Mouse (Mus musculus) brain, embryonic 14.5 days (tissue): ENCODE measurements around the gene Atf1. TPM values are rescaled to one million over a fixed set of nuclear protein-coding genes. Genes with fewer than 3 reads are reported as not detected.
"Not testable (repeated sequence)": the region's sequence is repeated elsewhere in the genome, so short reads cannot be mapped to it uniquely, and the experiment has no call there.

Experiments
- DNase-seq: peaks from one replicate; pipeline ENCODE4 v3.0.0-alpha.2; 2011; ENCODE audit warnings: low read depth
- CTCF ChIP-seq: fragments of 200-500 bp; IDR thresholded peaks from 2 replicates; pipeline ENCODE4 v1.5.1; 2012; ENCODE audit warnings: inconsistent platforms, mild to moderate bottlenecking, moderate library complexity, borderline replicate concordance; ENCODE audit not compliant: insufficient read depth, insufficient read length; ENCODE audit errors: extremely low read depth
- POLR2A ChIP-seq: fragments of 200-500 bp; IDR thresholded peaks from 2 replicates; pipeline ENCODE4 v1.6.1; 2012; ENCODE audit warnings: mild to moderate bottlenecking, inconsistent platforms, borderline replicate concordance; ENCODE audit not compliant: poor library complexity, insufficient read depth, insufficient read length, severe bottlenecking; ENCODE audit errors: extremely low read depth
- polyA plus RNA-seq: library from polyadenylated mRNA; depleted of rRNA; stranded (reverse); fragments of >200 nt; gene quantifications from 2 replicates; pipeline ENCODE4 v1.2.3, GENCODE M21; 2012

Gene Atf1
- polyA plus RNA-seq, 1 experiment, result 19.0 TPM

DNA sequence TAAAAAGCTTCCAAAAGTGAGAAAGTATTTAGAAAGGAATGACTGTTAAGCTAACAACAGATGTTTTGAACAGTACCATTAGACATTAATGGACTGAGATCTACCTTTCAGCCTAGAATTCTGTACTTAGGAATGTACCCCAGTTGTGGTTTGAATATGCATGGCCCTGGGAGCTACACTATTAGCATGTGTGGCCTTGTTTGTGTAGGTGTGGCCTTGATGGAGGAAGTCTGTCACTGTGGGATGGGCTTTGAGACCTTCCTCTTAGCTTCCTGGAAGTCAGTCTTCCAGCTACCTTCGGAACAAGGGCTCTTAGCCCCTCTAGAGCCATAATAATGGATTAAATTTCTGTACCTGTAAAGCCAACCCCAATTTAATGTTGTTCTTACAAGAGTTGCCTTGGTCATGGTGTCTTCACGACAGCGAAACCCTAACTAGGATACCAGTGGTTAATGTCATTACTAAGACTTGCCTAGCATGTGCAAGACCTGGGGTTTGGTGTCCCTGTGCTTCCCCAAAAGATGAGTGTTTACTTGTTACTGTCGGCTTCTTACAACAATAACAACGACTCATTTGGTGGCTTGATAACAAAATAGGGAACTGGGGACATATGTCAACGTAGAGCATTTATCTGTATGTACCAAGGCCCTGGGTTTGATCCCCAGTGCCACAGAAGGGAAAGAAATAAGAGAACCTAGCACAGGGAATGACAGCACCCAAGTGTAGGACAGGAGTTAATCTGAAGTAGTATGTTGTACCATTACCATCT lies 21.2 kb downstream of the Atf1 start:
- TF ChIP-seq CTCF (no peak), POLR2A (no peak)
- no peak for DNase-seq

DNA sequence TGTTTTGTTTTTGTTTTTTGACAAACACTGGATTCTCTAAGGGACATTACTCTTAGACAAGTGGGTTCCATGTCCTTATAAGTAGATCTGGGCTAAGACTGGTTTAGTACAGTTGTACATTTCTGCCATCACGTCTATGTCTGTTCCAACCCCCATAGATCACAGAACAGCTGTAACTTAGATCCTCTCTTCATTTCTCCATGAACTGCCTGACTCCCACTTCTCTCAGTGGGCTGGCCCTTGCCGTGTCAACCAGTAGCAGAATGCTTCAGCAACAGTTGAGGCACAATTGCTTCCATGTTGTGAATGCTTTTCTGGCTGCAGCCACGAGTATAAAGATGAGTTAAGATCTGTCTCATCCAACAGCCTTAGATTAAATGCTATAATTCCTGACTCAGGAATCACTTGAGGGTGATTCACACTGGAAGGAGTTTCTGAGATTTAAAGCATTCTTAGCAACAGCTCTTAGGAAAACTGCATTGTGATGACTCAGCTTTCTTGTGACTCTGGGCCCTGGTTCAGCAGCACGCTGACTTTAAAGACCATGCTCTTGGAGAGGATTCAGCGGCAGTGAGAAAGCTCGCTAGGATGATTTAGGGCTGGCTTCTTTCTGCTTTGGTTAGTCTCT lies 23.6 kb downstream of the Atf1 start:
- DNase-seq, result no peak
- TF ChIP-seq CTCF (no peak), POLR2A (no peak)

DNA sequence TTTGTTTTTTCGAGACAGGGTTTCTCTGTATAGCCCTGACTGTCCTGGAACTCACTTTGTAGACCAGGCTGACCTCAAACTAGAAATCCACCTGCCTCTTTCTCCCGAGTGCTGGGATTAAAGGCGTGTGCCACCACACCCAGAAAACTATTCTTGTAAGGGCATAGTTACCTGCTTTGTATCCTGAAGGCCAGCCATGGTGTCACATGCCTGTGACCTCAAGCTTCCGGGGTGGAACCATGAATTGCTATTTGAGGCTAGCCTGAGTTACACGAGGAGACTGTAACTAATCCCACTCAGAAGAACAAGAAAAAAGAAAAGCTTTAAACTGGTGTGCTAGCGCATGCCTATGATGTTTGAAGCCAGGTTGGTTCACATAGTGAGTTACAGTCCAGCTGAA lies 28.8 kb downstream of the Atf1 start:
- no peak for DNase-seq
- no peak for TF ChIP-seq CTCF

DNA sequence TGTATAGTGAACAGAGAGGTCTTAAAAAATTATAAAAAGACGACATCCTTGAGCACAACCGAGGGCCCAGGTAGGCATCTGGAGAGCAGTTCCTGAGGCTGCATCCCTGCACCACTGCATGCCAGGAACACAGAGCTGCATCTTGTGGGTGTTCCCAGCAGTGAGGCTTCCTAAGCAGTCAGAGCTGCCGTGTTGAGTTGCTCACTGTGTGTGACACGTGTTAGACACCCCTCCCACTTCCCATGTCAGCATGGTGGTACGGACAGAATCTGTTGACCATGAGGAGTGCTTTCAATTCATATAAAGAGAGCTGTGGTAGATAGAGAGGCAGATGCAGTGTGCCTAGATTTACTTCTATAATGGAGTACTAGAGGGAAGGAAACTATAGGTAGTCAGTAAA lies 29.7 kb downstream of the Atf1 start:
- no peak for DNase-seq
- TF ChIP-seq POLR2A, result no peak
- TF ChIP-seq CTCF, result no peak

DNA sequence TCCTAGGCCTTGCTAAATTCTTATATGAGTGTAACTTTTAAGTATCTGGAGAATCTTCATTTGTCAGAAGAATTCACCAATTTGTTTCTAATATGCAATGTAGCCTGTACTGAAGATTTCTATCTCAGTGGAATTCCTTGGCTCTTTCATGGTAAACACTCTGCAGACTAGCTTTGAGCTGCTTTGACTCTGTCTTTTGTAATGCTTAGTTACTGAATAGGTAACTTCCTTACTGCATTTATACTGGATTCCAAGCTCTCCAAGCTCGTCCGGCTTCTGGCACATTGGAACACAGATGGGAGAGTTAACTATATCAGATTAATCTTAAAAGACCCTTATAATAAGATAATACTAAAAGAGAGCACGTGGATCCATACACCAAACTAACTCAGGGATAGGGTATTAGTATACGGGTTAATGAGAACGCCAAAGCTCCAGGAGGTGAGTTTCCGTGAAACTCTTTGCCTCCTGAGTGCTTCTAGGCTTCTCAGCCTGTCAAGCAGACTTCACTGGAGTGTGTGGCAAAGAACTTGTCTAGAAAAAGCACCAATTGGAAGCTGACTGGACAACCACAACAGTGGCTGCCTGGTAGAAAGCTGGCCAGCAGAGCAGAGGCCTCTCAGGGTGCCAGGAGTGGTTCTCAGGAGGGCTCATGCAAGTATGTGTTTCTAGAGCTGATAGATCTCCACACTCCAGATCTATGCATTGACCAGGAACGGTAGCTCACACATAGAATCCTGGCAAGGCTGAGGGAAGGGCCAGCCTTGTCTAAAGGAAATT lies 31.2 kb downstream of the Atf1 start:
- TF ChIP-seq CTCF (no peak), POLR2A (no peak)

DNA sequence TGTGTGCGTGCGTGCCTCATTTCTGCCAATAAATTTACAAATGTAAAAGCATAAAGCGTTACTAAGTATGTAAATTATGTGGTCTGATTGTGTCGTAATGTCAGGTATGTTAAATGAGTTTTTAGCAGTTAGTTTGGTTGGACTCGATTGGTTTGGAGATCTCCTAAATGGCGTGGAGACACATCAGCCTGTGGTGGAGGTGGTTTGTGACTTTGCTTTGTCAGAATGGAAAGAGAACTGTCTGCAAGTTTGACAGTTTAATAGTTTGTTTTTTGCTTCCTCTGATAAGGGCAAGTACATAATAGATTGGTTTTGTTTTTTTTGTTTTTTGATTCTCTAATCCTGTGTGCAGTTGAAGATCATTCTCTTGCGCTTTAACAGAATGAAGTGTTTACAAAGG lies 32.7 kb downstream of the Atf1 start:
- not testable (repeated sequence) for DNase-seq

More for the DNA sequence above, 31.2 kb downstream of the Atf1 start:
- no peak for DNase-seq

DNA sequence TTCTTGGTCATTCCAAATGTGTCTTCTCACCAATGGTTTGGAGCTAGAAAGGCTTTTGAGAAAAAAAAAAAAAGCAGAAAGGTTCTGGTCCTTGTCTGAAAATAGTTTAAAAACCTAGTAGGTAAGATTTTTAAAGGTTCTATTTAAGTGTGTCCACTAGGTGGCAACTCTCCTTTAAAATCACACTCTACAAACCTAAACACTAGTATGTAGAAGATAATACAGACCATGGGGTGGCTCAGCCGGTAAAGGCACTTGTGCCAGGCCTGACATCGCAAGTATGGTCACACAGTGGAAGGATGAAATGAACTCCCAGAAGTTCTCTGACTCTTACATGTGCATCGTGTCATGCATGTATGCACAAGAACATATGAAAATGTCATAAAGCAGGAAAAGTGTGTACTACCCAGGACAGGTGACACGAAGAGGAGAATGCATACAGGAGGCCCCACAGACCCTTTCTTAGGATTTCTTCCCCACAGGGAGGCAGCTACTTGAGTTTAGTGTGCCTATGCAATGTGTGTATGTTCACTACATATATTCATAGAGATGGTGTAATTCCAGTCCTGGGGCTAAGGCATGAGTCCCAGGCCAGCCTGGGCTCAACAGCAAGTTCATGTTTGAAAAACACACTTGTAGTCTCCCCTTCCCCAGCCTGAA lies 35.8 kb downstream of the Atf1 start:
- DNase-seq, result peak; percentile 65
- no peak for TF ChIP-seq POLR2A
- no peak for TF ChIP-seq CTCF

DNA sequence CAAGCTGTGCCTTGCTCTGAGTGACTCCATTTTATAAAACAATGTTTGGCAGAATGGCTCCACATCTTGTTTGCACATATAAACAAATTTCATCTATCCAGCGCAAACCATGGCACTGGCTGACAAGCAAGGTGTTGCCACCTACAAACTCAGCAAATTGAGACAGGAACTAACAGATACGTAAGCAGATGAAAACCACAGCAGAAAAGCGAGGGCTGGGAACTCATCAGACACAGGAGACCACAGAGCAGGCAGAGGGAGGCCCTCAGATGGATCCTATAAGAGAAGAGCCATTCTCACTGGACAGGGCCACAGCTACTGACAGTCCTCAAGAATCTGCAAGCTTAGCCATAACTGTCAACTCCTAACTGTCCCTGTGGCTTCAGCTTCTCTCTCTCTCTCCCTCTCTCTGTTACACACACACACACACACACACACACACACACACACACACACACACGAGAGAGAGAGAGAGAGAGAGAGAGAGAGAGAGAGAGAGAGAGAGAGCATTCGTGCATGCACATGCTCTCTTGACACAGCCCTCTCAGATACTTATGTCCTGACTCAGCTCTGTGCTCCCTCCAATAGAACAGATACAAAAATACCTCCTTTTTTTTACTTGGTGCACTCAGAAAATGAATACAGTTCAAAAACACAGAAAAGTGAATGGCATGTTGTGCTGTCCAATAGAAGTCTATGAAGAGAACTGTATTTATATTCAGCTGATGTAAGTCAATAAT lies 38.1 kb downstream of the Atf1 start:
- no peak for DNase-seq

DNA sequence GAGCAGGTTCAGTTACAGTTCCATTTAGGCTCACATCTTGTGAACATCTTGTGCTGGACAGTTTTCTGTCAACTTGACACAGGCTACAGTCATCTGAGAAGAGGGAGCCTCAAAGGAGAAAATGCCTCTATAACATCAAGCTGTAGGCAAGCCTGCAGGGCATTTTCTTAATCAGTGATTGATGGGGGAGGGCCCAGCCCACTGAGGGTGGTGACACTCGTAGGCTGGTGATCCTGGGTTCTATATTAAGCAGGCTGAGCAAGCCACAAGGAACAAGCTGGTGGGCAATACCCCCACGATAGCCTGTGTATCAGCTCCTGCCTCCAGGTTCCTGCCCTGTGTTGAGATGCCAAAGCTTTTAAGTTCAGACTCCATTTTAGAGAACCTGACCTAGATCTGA lies 41.3 kb downstream of the Atf1 start:
- no peak for TF ChIP-seq POLR2A
- TF ChIP-seq CTCF, result no peak
- no peak for DNase-seq

More for the DNA sequence above, 38.1 kb downstream of the Atf1 start:
- TF ChIP-seq POLR2A, result no peak
- no peak for TF ChIP-seq CTCF

DNA sequence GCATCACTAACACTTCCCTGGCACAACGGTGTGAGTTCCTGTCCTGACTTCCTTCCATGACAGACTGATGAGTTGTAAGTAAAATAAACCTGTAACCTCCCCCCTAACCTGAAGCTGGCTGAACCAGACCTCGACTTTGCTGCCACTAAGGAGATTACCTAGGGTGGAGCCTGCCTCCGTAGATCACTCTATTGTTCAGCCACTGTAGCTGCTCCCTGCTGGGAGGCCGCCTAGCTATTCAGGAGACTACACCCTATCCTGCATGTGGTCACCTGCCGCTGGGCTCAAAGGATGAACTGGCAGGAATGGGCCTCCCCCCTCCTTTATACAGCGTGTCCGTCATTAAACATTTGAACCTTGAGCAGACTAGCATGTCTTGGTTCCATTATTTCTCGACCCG lies 42.2 kb downstream of the Atf1 start:
- DNase-seq, result no peak

DNA sequence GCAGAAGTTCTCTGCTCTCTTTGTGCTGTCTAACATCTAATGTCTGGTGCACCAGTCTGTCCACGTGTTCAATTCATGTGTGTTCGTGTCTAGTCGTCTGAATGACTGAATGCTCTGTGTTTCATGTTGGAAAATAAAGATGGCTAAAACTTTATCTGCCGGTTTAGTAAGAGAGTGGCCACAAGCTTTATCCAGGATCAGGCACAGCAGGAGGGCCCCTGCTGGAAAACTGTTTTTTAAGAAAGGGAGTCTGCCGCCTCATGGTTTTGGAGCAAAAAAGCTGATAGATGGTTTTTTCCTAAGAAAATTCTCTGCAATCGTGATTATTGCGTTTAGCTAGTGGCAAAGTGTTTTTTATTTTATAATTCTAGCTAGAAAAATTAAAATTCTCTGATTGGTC lies 43.0 kb downstream of the Atf1 start:
- not testable (repeated sequence) for DNase-seq

More for the DNA sequence above, 42.2 kb downstream of the Atf1 start:
- TF ChIP-seq POLR2A (no peak), CTCF (no peak)
